Mouse (Mus musculus): ENCODE results near the gene Hist1h4a. TPM values are rescaled to one million over a fixed set of nuclear protein-coding genes. Genes with fewer than 3 reads are reported as not detected.

Gene Hist1h4a
- polyA plus RNA-seq (2014; fragmentation: Illumina TruSeq; extraction: RNeasy Lipid Tissue Mini Kit (QIAGEN cat#74804); ENCODE audit: low read depth, low replicate concordance), result not detected

DNA sequence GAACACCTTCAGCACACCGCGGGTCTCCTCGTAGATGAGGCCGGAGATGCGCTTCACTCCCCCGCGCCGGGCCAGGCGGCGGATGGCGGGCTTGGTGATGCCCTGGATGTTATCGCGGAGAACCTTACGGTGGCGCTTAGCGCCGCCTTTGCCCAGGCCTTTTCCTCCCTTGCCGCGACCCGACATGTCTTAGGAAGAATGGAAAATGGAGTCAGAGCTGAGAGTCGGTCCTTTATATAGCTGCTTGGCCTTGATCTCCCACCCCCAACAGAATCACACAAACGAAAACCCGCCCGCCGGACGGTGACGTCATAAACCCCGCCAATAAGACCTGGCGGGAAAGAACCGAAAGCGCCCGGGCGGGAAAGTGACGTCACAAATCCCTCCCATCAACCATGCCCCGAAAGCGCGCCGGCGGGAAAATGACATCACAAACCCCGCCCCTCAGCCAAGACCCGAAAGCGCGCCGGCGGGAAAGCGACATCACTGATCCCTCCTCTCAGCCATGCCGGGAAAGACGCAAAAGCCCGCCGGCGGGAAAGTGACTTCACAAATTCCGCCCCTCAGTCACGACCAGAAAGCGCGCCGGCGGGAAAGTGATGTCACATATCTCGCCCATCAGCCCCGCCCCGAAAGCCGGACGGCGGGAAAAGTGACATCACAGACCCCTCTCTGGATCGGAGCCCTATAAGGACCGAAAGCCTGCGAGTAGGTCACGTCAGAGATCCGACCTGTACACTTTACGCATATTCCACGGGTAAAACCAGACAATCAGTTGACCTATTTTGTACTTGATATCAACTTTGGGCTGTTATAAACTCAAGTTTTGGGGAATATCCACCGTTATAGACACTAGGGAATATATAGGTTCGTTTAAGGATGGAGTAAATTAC lies at the start of gene Hist1h4a:
TSS of gene Hist1h4a (minus strand) at position 259 of the 893 bp plus-strand sequence.

DNA sequence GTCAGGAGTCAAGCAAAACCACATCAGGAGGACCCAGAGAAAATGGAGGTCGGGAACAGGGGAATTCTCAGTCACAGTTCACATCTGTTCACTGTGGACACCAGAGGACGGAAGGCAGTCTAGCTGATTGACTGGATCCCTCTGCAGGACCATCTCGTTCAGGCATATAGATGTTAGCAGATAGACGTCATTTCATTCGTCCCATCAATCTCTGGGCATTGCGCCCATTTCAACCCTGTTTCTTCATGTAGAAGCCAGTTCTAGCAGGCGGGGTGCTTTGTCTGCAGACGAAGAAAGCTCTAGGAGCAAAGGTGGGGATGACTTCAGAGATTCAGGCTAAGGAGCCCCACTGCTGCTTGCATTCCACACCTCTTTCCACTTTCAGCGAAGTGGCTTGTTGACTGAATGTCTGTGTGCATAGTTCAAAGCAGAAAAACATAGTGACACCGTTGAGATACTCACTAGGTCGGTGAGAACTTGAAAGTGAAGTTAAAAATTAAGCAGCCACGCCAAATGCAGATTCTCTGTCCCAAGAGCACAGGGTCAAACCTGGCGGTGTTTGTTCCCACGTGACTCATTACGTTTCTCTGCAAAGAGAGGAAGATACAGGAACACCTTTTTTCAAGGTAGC lies 45.5 kb upstream of the Hist1h4a start, which contains the start of gene Slc17a2:
TSS of gene Slc17a2 (plus strand) at position 572 of the 631 bp plus-strand sequence.

GRCm38 (mm10) chr13:23769613-23770012 lies 8.6 kb upstream of the Hist1h4a start, which contains the start of gene Trim38:
TSS of gene Trim38 (plus strand) at chr13:23769913.

DNA sequence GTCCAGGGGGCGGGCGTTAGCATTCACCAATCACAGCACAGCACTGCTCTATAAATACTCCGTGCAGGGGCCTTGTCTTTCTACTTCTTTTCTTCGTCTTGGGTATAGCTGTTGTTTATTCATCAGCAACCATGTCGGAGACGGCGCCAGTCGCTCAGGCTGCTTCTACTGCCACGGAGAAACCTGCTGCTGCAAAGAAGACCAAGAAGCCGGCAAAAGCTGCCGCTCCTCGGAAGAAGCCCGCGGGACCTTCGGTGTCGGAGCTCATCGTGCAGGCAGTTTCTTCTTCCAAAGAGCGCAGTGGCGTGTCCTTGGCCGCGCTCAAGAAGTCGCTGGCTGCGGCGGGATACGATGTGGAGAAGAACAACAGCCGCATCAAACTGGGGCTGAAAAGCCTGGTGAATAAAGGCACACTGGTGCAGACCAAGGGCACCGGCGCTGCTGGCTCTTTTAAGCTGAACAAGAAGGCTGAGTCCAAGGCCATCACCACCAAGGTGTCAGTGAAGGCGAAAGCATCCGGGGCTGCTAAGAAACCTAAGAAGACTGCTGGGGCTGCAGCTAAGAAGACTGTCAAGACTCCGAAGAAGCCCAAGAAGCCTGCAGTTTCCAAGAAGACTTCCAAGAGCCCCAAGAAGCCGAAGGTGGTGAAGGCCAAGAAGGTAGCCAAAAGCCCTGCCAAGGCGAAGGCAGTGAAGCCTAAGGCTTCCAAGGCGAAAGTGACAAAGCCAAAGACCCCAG lies 2.7 kb upstream of the Hist1h4a start, which contains the start of gene Hist1h1a:
TSS of gene Hist1h1a (plus strand) at position 81 of the 738 bp plus-strand sequence.

DNA sequence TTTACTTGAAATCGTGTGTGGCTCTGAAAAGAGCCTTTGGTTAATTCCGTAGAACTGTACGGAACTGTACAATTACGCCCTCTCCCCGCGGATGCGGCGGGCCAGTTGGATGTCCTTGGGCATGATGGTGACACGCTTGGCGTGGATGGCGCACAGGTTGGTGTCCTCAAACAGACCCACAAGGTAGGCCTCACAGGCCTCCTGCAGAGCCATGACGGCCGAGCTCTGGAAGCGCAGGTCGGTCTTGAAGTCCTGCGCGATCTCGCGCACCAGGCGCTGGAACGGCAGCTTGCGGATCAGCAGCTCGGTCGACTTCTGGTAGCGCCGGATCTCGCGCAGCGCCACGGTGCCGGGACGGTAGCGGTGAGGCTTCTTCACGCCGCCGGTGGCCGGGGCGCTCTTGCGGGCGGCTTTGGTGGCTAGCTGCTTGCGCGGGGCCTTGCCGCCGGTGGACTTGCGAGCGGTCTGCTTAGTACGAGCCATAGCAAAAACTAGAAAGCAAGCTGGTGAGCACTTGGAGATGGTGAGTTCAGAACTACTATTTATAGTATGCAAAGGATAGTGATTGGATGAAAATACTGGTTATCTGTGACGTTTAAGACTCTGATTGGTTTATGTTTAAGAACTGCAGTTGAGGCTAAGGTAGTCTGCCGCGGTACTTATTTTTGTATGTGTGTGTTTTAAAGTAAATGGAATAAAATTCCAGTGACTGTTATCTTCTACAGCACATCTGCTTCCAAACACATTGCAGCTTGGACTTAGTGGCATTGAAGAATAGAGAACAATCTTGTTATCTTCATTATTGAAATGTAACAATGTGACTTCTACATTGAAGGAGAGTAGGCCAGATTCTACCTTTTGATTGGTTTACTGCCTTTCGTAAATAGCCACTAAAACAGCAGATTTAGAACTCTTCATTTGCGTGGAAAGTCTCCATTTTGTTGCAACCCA lies 1.1 kb upstream of the Hist1h4a start, which contains the start of gene Hist1h3a:
TSS of gene Hist1h3a (minus strand) at position 516 of the 951 bp plus-strand sequence.

GRCm38 (mm10) chr13:23756790-23757189 lies 4.2 kb downstream of the Hist1h4a start, which contains the start of gene Hist1h4b:
TSS of gene Hist1h4b (plus strand) at chr13:23757013.

DNA sequence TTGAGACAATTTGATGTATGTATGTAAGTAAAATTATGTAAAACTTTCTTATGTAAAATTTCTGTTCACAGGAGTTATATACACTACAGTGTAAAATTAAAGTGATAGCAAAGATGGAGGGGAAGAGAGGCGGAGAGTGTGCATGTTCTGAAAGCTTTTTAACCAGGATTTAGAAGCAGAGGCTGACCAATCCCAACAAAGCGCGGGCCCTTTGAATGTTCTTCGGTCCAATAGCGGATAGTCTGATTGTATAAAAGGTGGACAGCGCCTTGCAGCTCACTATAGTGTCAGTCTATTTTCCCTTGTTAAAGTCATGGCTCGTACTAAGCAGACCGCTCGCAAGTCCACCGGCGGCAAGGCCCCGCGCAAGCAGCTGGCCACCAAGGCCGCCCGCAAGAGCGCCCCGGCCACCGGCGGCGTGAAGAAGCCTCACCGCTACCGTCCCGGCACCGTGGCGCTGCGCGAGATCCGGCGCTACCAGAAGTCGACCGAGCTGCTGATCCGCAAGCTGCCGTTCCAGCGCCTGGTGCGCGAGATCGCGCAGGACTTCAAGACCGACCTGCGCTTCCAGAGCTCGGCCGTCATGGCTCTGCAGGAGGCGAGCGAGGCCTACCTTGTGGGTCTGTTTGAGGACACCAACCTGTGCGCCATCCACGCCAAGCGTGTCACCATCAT lies 8.8 kb downstream of the Hist1h4a start, which contains the start of gene Hist1h3b:
TSS of gene Hist1h3b (plus strand) at position 201 of the 675 bp plus-strand sequence.

DNA sequence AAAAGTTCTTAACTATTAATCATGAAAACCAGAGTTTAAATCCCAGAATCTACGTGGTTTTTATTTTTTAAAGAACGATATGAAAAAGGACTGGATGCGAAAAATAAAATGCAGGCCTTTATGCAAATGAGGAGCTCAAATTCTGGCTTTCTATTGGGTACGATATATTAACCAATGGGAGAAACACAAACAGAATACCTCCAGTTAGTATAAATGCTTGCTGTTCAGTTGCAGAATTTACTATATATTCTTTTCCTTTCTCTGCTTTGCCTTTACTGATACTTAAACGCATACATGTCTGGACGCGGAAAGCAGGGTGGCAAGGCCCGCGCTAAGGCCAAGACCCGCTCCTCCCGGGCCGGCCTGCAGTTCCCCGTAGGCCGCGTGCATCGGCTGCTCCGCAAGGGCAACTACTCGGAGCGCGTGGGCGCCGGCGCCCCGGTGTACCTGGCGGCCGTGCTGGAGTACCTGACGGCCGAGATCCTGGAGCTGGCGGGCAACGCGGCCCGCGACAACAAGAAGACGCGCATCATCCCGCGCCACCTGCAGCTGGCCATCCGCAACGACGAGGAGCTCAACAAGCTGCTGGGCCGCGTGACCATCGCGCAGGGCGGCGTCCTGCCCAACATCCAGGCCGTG lies 10.1 kb downstream of the Hist1h4a start, which contains the start of gene Hist1h2ab:
TSS of gene Hist1h2ab (plus strand) at position 288 of the 639 bp plus-strand sequence.

DNA sequence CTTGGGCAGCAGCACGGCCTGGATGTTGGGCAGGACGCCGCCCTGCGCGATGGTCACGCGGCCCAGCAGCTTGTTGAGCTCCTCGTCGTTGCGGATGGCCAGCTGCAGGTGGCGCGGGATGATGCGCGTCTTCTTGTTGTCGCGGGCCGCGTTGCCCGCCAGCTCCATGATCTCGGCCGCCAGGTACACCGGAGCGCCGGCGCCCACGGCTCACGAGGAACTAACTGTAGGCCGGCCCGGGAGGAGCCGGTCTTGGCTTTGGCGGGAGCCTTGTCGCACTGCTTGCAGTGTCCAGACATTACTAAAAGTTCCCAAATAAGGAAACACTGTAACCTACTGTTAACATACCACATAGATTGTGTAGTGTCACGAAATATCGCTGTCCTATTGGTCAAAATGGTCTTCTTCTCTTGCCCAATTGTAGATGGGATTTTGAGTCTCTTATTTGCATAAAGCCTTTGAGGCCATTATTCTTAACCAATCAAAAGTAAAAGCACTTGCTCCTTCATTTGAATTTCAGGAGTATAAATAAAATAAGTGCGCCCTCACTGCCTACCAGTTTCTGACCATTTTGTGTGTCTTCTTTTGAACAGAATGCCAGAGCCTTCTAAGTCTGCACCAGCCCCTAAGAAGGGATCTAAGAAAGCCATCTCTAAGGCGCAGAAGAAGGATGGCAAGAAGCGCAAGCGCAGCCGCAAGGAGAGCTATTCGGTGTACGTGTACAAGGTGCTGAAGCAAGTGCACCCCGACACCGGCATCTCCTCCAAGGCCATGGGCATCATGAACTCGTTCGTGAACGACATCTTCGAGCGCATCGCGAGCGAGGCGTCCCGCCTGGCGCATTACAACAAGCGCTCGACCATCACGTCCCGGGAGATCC lies 14.6 kb downstream of the Hist1h4a start, which contains the start of gene Hist1h2bb:
TSS of gene Hist1h2bb (plus strand) at position 534 of the 880 bp plus-strand sequence.

DNA sequence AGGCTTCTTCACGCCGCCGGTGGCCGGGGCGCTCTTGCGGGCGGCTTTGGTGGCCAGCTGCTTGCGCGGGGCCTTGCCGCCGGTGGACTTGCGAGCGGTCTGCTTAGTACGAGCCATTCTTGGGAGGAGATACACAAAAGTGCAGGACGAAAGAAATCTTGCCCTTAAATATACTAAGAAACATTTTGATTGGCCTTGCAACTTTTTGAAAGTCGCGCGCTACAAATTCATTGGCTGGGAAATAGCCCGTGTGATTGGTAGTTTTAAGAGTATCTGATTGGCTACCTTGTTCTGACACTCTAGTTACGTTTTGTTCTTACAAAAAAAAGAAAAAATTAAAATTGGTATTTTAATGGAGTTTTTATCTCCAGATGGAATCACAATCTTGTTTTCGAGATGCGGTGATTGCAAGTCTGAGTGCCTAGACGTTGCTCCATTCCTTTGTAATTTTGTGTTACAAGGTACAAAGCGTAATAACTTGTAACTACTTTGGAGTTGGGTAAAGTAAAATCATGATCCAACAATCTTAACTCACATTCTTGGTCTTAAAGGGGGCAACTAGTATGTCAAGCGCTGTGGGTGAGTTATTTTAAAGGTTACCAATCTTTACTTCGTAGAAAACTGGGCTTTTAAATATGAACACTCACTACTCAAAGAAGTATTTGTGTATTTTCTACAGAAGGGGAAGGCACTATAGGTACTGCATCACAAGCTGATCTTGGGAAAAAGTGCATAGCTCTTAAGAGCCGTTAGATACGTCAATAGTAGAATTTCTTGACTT lies 15.5 kb downstream of the Hist1h4a start, which contains the start of gene Hist1h3c:
TSS of gene Hist1h3c (minus strand) at position 222 of the 781 bp plus-strand sequence.

DNA sequence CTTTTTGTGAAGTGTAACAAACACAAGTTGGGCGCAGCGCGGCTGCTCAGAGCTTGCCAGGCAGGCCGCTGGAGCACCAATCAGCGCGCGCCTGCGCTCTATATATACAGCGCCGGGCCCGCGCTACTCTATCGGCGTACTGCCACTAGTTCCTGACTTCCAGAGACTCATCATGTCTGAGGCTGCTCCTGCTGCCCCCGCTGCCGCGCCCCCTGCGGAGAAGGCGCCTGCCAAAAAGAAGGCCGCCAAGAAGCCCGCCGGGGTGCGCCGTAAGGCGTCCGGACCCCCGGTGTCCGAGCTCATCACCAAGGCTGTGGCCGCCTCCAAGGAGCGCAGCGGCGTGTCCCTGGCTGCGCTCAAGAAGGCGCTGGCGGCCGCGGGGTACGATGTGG lies 22.4 kb downstream of the Hist1h4a start, which contains the start of gene Hist1h1c:
TSS of gene Hist1h1c (plus strand) at position 132 of the 392 bp plus-strand sequence.

Other genes starting within 250 kb of the Hist1h4a start
- gene Hist1h4h, start 230.2 kb downstream of the Hist1h4a start, polyA plus RNA-seq (2014; fragmentation: Illumina TruSeq; extraction: RNeasy Lipid Tissue Mini Kit (QIAGEN cat#74804); ENCODE audit: low read depth, low replicate concordance), result 46.3 TPM
- 2.5 TPM for gene Hist1h2af, start 227.3 kb downstream of the Hist1h4a start, polyA plus RNA-seq (2014; fragmentation: Illumina TruSeq; extraction: RNeasy Lipid Tissue Mini Kit (QIAGEN cat#74804); ENCODE audit: low read depth, low replicate concordance)
- gene Hist1h3g, start 225.8 kb downstream of the Hist1h4a start, polyA plus RNA-seq (2014; fragmentation: Illumina TruSeq; extraction: RNeasy Lipid Tissue Mini Kit (QIAGEN cat#74804); ENCODE audit: low read depth, low replicate concordance), result not detected
- gene Hist1h2bh, start 217.8 kb downstream of the Hist1h4a start, polyA plus RNA-seq (2014; fragmentation: Illumina TruSeq; extraction: RNeasy Lipid Tissue Mini Kit (QIAGEN cat#74804); ENCODE audit: low read depth, low replicate concordance), result 0.89 TPM
- 0.68 TPM for gene Hist1h3f, start 217.2 kb downstream of the Hist1h4a start, polyA plus RNA-seq (2014; fragmentation: Illumina TruSeq; extraction: RNeasy Lipid Tissue Mini Kit (QIAGEN cat#74804); ENCODE audit: low read depth, low replicate concordance)
- not detected for gene Hist1h4f, start 209.6 kb downstream of the Hist1h4a start, polyA plus RNA-seq (2014; fragmentation: Illumina TruSeq; extraction: RNeasy Lipid Tissue Mini Kit (QIAGEN cat#74804); ENCODE audit: low read depth, low replicate concordance)
- gene Hist1h1d, start 208.0 kb downstream of the Hist1h4a start, polyA plus RNA-seq (2014; fragmentation: Illumina TruSeq; extraction: RNeasy Lipid Tissue Mini Kit (QIAGEN cat#74804); ENCODE audit: low read depth, low replicate concordance), result 0.21 TPM
- gene Hist1h3e, start 198.9 kb downstream of the Hist1h4a start, polyA plus RNA-seq (2014; fragmentation: Illumina TruSeq; extraction: RNeasy Lipid Tissue Mini Kit (QIAGEN cat#74804); ENCODE audit: low read depth, low replicate concordance), result not detected
- gene Hist1h2ae, start 190.0 kb downstream of the Hist1h4a start, polyA plus RNA-seq (2014; fragmentation: Illumina TruSeq; extraction: RNeasy Lipid Tissue Mini Kit (QIAGEN cat#74804); ENCODE audit: low read depth, low replicate concordance), result not detected
- not detected for gene Hist1h2bg, start 189.8 kb downstream of the Hist1h4a start, polyA plus RNA-seq (2014; fragmentation: Illumina TruSeq; extraction: RNeasy Lipid Tissue Mini Kit (QIAGEN cat#74804); ENCODE audit: low read depth, low replicate concordance)
- gene Hist1h2bf, start 187.0 kb downstream of the Hist1h4a start, polyA plus RNA-seq (2014; fragmentation: Illumina TruSeq; extraction: RNeasy Lipid Tissue Mini Kit (QIAGEN cat#74804); ENCODE audit: low read depth, low replicate concordance), result not detected
- not detected for gene Hist1h2ad, start 186.8 kb downstream of the Hist1h4a start, polyA plus RNA-seq (2014; fragmentation: Illumina TruSeq; extraction: RNeasy Lipid Tissue Mini Kit (QIAGEN cat#74804); ENCODE audit: low read depth, low replicate concordance)
- gene Hist1h3d, start 185.5 kb downstream of the Hist1h4a start, polyA plus RNA-seq (2014; fragmentation: Illumina TruSeq; extraction: RNeasy Lipid Tissue Mini Kit (QIAGEN cat#74804); ENCODE audit: low read depth, low replicate concordance), result 0.76 TPM
- not detected for gene Hist1h4d, start 179.6 kb downstream of the Hist1h4a start, polyA plus RNA-seq (2014; fragmentation: Illumina TruSeq; extraction: RNeasy Lipid Tissue Mini Kit (QIAGEN cat#74804); ENCODE audit: low read depth, low replicate concordance)
- gene Hist1h2be, start 140.1 kb downstream of the Hist1h4a start, polyA plus RNA-seq (2014; fragmentation: Illumina TruSeq; extraction: RNeasy Lipid Tissue Mini Kit (QIAGEN cat#74804); ENCODE audit: low read depth, low replicate concordance), result 8.1 TPM
- 3.8 TPM for gene Hist1h1e, start 138.7 kb downstream of the Hist1h4a start, polyA plus RNA-seq (2014; fragmentation: Illumina TruSeq; extraction: RNeasy Lipid Tissue Mini Kit (QIAGEN cat#74804); ENCODE audit: low read depth, low replicate concordance)
- gene Hist1h2ac, start 77.3 kb downstream of the Hist1h4a start, polyA plus RNA-seq (2014; fragmentation: Illumina TruSeq; extraction: RNeasy Lipid Tissue Mini Kit (QIAGEN cat#74804); ENCODE audit: low read depth, low replicate concordance), result 1.0 TPM
- gene Hist1h2bc, start 77.0 kb downstream of the Hist1h4a start, polyA plus RNA-seq (2014; fragmentation: Illumina TruSeq; extraction: RNeasy Lipid Tissue Mini Kit (QIAGEN cat#74804); ENCODE audit: low read depth, low replicate concordance), result 121 TPM
- gene Hist1h1t, start 65.4 kb downstream of the Hist1h4a start, polyA plus RNA-seq (2014; fragmentation: Illumina TruSeq; extraction: RNeasy Lipid Tissue Mini Kit (QIAGEN cat#74804); ENCODE audit: low read depth, low replicate concordance), result not detected
- not detected for gene Hist1h4c, start 62.8 kb downstream of the Hist1h4a start, polyA plus RNA-seq (2014; fragmentation: Illumina TruSeq; extraction: RNeasy Lipid Tissue Mini Kit (QIAGEN cat#74804); ENCODE audit: low read depth, low replicate concordance)
- gene Hfe, start 50.4 kb downstream of the Hist1h4a start, polyA plus RNA-seq (2014; fragmentation: Illumina TruSeq; extraction: RNeasy Lipid Tissue Mini Kit (QIAGEN cat#74804); ENCODE audit: low read depth, low replicate concordance), result 35.3 TPM
- gene Hist1h1c, start 22.4 kb downstream of the Hist1h4a start, polyA plus RNA-seq (2014; fragmentation: Illumina TruSeq; extraction: RNeasy Lipid Tissue Mini Kit (QIAGEN cat#74804); ENCODE audit: low read depth, low replicate concordance), result 171 TPM
- not detected for gene Hist1h3c, start 15.6 kb downstream of the Hist1h4a start, polyA plus RNA-seq (2014; fragmentation: Illumina TruSeq; extraction: RNeasy Lipid Tissue Mini Kit (QIAGEN cat#74804); ENCODE audit: low read depth, low replicate concordance)
- gene Hist1h2bb, start 14.5 kb downstream of the Hist1h4a start, polyA plus RNA-seq (2014; fragmentation: Illumina TruSeq; extraction: RNeasy Lipid Tissue Mini Kit (QIAGEN cat#74804); ENCODE audit: low read depth, low replicate concordance), result not detected
- gene Hist1h2ab, start 10.1 kb downstream of the Hist1h4a start, polyA plus RNA-seq (2014; fragmentation: Illumina TruSeq; extraction: RNeasy Lipid Tissue Mini Kit (QIAGEN cat#74804); ENCODE audit: low read depth, low replicate concordance), result not detected
- gene Hist1h3b, start 9.0 kb downstream of the Hist1h4a start, polyA plus RNA-seq (2014; fragmentation: Illumina TruSeq; extraction: RNeasy Lipid Tissue Mini Kit (QIAGEN cat#74804); ENCODE audit: low read depth, low replicate concordance), result not detected
- gene Hist1h4b, start 4.2 kb downstream of the Hist1h4a start, polyA plus RNA-seq (2014; fragmentation: Illumina TruSeq; extraction: RNeasy Lipid Tissue Mini Kit (QIAGEN cat#74804); ENCODE audit: low read depth, low replicate concordance), result not detected
- gene Hist1h3a, start 1.2 kb upstream of the Hist1h4a start, polyA plus RNA-seq (2014; fragmentation: Illumina TruSeq; extraction: RNeasy Lipid Tissue Mini Kit (QIAGEN cat#74804); ENCODE audit: low read depth, low replicate concordance), result not detected
- gene Hist1h1a, start 2.4 kb upstream of the Hist1h4a start, polyA plus RNA-seq (2014; fragmentation: Illumina TruSeq; extraction: RNeasy Lipid Tissue Mini Kit (QIAGEN cat#74804); ENCODE audit: low read depth, low replicate concordance), result not detected
- gene Trim38, start 8.7 kb upstream of the Hist1h4a start, polyA plus RNA-seq (2014; fragmentation: Illumina TruSeq; extraction: RNeasy Lipid Tissue Mini Kit (QIAGEN cat#74804); ENCODE audit: low read depth, low replicate concordance), result 0.31 TPM
- gene Slc17a2, start 45.8 kb upstream of the Hist1h4a start, polyA plus RNA-seq (2014; fragmentation: Illumina TruSeq; extraction: RNeasy Lipid Tissue Mini Kit (QIAGEN cat#74804); ENCODE audit: low read depth, low replicate concordance), result not detected
- 0.34 TPM for gene Slc17a3, start 78.2 kb upstream of the Hist1h4a start, polyA plus RNA-seq (2014; fragmentation: Illumina TruSeq; extraction: RNeasy Lipid Tissue Mini Kit (QIAGEN cat#74804); ENCODE audit: low read depth, low replicate concordance)
- gene Slc17a1, start 106.5 kb upstream of the Hist1h4a start, polyA plus RNA-seq (2014; fragmentation: Illumina TruSeq; extraction: RNeasy Lipid Tissue Mini Kit (QIAGEN cat#74804); ENCODE audit: low read depth, low replicate concordance), result not detected
- not detected for gene Slc17a4, start 153.8 kb upstream of the Hist1h4a start, polyA plus RNA-seq (2014; fragmentation: Illumina TruSeq; extraction: RNeasy Lipid Tissue Mini Kit (QIAGEN cat#74804); ENCODE audit: low read depth, low replicate concordance)
- not detected for gene Hist1h2ba, start 172.9 kb upstream of the Hist1h4a start, polyA plus RNA-seq (2014; fragmentation: Illumina TruSeq; extraction: RNeasy Lipid Tissue Mini Kit (QIAGEN cat#74804); ENCODE audit: low read depth, low replicate concordance)
- not detected for gene Hist1h2aa, start 173.2 kb upstream of the Hist1h4a start, polyA plus RNA-seq (2014; fragmentation: Illumina TruSeq; extraction: RNeasy Lipid Tissue Mini Kit (QIAGEN cat#74804); ENCODE audit: low read depth, low replicate concordance)
- gene Scgn, start 230.0 kb upstream of the Hist1h4a start, polyA plus RNA-seq (2014; fragmentation: Illumina TruSeq; extraction: RNeasy Lipid Tissue Mini Kit (QIAGEN cat#74804); ENCODE audit: low read depth, low replicate concordance), result not detected